Mouse (Mus musculus) liver, adult 2 months (tissue): ENCODE measurements around the gene Hoxd9. TPM values are rescaled to one million over a fixed set of nuclear protein-coding genes. Genes with fewer than 3 reads are reported as not detected.

Experiments
- DNase-seq: peaks from one replicate; pipeline ENCODE4 v3.0.0-alpha.2; 2011; ENCODE audit warnings: low read depth, low spot score; ENCODE audit errors: extremely low read depth
- H3K27ac ChIP-seq: fragments of 200-500 bp; replicated peaks from 2 replicates; pipeline ENCODE4 v1.5.1; 2012; ENCODE audit warnings: low read depth, mild to moderate bottlenecking, control low read depth, inconsistent platforms, low read length; ENCODE audit not compliant: insufficient read depth
- H3K27me3 ChIP-seq: fragments of 200-500 bp; 2 replicates; pipeline ENCODE4 v1.6.1; 2012; ENCODE audit warnings: mild to moderate bottlenecking, moderate library complexity, low read length, inconsistent platforms; ENCODE audit not compliant: control insufficient read depth, insufficient read depth
- H3K36me3 ChIP-seq: fragments of 200-500 bp; 2 replicates; pipeline ENCODE4 v1.6.1; 2012; ENCODE audit warnings: low read length, inconsistent platforms; ENCODE audit not compliant: control insufficient read depth, insufficient read depth
- H3K4me1 ChIP-seq: fragments of 200-500 bp; 2 replicates; pipeline ENCODE4 v1.6.1; 2011; ENCODE audit warnings: low read length; ENCODE audit not compliant: control insufficient read depth, insufficient read depth
- H3K4me3 ChIP-seq: fragments of 200-500 bp; 2 replicates; pipeline ENCODE4 v1.5.1; 2011; ENCODE audit warnings: low read depth, mild to moderate bottlenecking, control low read depth, low read length, moderate library complexity; ENCODE audit not compliant: insufficient read depth
- H3K79me2 ChIP-seq: fragments of 200-500 bp; 2 replicates; pipeline ENCODE4 v1.6.1; 2012; ENCODE audit warnings: inconsistent platforms, mild to moderate bottlenecking, low read length, moderate library complexity; ENCODE audit not compliant: control insufficient read depth, insufficient read depth
- H3K9ac ChIP-seq: fragments of 200-500 bp; 2 replicates; pipeline ENCODE4 v1.6.1; 2012; ENCODE audit warnings: low read depth, mild to moderate bottlenecking, control low read depth, inconsistent platforms, low read length
- CTCF ChIP-seq: fragments of 200-500 bp; IDR thresholded peaks from 2 replicates; pipeline ENCODE4 v1.5.1; 2011; ENCODE audit warnings: low read depth, low read length, control low read depth
- POLR2A ChIP-seq: fragments of 200-500 bp; IDR thresholded peaks from 2 replicates; pipeline ENCODE4 v1.6.1; 2011; ENCODE audit warnings: low read length, control low read depth; ENCODE audit not compliant: insufficient read depth; ENCODE audit errors: extremely low read depth
- WGBS: fragments of 180-500 bp; shearing (Covaris S2); methylation state at CpG from one replicate; pipeline ENCODE4 v1.1.7; 2018; 5-methylcytosine and 5-hydroxymethylcytosine counted together
- polyA plus RNA-seq: library from polyadenylated mRNA; depleted of rRNA; stranded (reverse); fragments of >200 nt; gene quantifications from 2 replicates; pipeline ENCODE4 v1.2.3, GENCODE M21; 2012
- total RNA-seq: library from RNA; depleted of rRNA; stranded (reverse); fragments of >200 nt; gene quantifications from 2 replicates; pipeline ENCODE4 v1.2.3, GENCODE M21; 2014

Hoxd9 gene
- total and polyA plus RNA-seq, 2 experiments = not detected

DNA sequence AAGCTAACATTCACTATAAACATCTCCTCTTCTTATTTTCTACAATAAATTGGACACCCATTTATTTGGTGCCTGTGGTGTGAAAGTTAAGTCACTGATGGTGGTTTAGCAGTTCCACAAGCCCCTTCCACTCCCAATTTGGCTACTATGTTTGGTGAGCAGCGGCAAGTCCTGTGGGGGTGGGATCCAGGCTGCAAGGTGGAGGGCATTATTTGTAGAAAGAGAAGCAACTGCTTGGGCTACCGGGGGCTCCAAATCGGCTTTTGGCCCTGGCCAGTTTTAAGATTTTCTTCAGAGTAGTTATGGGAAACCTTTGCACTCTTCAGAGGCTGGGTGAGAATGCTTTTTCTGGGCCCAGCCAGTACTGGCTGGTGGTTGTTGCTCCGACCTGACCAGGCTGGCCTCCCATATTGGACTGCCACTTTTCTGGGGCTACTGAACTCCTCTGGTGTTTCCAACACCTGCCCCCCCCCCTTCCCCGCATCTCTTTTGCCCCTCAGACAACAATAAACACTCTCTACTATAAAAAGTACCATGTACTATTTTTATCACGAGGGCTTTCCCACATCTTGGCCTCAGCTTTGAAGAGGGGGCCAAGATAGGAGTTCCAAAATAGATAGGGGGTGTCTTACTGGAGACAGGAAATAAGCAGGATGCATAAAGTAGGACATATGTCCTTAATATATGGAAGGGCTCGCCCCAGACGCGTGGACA, 34.4 kb downstream of the Hoxd9 start:
- Histone ChIP-seq H3K4me3 (no peak overlapping the region), H3K79me2 (no peaks in the 10 kb centered on the region), H3K27me3 (peaks cover 41% of the 10 kb centered on the region), H3K4me1 (peaks cover 2% of the 10 kb centered on the region; the same call in 1 of the 2 replicates), H3K9ac (no peak overlapping the region), H3K36me3 (no peaks in the 10 kb centered on the region), H3K27ac (no peak overlapping the region)
- no peak for TF ChIP-seq CTCF
- no peak for TF ChIP-seq POLR2A
- WGBS = 11% methylated on average over 9 of the region's 9 CpGs
- no peak for DNase-seq

DNA sequence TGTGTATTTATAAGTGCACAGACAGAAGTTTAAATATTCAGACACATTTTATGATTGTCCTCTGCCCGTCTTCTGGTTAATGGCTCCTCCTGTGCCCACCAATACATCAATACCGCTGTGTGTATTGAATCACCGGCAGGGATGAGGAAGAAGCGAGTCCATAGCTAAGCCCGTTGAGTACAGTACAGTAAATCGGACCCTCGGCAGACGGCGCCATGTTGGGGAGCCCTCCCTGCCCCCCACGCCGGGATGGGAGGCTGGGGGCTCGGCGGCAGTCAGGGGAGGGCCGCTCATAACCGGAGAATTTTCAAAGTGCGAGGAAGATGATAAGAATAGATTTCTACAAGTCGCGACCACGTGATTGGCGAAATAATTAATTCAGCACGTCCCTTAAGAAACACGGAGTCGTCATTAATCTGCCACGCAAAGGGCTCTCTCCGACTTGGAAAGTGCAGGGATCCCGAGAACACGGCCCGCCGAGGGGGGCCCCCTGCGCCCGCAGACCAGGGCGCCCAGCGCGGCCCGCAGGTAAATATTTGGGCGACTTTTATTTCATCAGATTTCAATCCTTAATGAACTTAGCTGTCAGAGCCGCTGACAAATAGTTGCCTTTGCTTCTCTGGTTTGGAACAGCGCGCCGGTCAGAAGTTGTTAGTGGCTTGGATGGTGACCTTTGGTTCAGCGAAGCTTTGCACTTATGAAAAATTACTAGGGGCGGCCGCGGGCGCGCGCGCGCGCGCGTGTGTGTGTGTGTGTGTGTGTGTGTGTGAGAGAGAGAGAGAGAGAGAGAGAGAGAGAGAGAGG, 35.2 kb downstream of the Hoxd9 start:
- Histone ChIP-seq H3K4me1 (peaks cover 2% of the 10 kb centered on the region; the same call in 1 of the 2 replicates), H3K4me3 (no peak overlapping the region), H3K79me2 (no peaks in the 10 kb centered on the region), H3K36me3 (no peaks in the 10 kb centered on the region), H3K27me3 (peaks cover 33% of the 10 kb centered on the region), H3K27ac (no peak overlapping the region), H3K9ac (no peak overlapping the region)
- TF ChIP-seq POLR2A (no peak), CTCF (no peak)
- WGBS = 2% methylated on average over 52 of the region's 52 CpGs
- DNase-seq = no peak

DNA sequence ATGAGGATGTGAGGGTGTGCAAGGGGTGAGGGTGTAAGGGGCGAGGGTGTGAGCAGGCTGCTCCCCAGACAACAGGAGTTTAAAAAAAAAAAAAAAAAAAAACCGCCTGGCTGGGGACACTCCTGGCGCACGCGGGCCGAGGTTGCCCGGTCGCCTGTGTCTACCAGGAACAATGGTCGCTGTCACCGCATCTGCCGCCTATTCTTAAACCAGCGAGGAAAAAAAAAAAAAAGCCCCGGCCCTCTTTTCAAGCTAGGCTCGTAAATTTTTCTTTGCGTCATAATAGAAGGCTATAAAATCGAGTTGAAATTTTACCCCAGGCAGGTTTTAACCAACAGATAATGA, 35.8 kb downstream of the Hoxd9 start:
- Histone ChIP-seq H3K27me3 (peaks cover 30% of the 10 kb centered on the region), H3K4me1 (peaks cover 2% of the 10 kb centered on the region; the same call in 1 of the 2 replicates), H3K36me3 (no peaks in the 10 kb centered on the region), H3K9ac (no peak overlapping the region), H3K79me2 (no peaks in the 10 kb centered on the region), H3K4me3 (no peak overlapping the region), H3K27ac (no peak overlapping the region)
- WGBS = 4% methylated on average over 16 of the region's 16 CpGs
- no peak for DNase-seq
- TF ChIP-seq POLR2A = no peak
- no peak for TF ChIP-seq CTCF

DNA sequence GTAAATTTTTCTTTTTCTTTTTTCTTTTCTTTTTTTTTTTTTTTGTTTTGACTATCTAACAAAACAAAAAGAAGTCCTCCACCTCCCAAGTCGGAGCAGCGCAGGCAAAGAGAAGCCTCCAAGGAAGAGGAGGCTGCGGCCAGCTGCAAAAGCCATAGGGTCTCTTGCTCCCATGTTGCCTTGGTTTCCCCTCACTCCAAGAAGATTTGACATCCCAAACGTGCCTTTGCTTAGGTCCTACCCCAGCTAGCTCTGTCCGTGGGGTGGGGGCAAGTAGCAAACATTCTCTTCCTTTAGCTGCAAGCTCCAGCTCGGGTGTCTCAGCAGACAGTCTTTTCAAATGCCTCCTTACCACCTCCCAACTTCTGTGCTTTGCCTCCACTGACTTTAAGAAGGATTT, 36.2 kb downstream of the Hoxd9 start:
- Histone ChIP-seq H3K9ac (no peak overlapping the region), H3K79me2 (no peaks in the 10 kb centered on the region), H3K27me3 (peaks cover 34% of the 10 kb centered on the region), H3K27ac (no peak overlapping the region), H3K36me3 (no peaks in the 10 kb centered on the region), H3K4me3 (no peak overlapping the region), H3K4me1 (peaks cover 2% of the 10 kb centered on the region; the same call in 1 of the 2 replicates)
- 2% methylated on average over 6 of the region's 6 CpGs for WGBS
- no peak for TF ChIP-seq POLR2A
- TF ChIP-seq CTCF = no peak
- no peak for DNase-seq

DNA sequence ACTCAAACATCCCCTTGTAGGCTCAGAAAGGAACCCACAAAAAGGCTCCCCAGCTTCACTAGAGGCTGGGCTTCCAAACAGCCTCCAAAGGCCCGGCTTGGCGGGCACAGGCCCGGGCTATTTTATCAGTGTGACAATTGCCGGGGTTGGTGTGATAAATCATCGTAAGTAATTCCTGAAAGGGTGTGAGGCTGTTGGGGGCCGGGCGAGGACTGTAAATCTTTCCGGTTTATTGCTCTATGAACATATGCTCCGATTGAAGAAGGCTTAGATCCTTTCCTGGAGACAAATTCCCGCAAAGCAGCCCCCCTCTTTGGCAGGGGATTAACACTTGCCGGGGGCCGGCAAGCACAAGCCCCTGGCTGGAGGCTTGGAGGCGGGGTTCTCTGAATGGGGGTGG, 36.9 kb downstream of the Hoxd9 start:
- H3K27me3 ChIP-seq = peaks cover 39% of the 10 kb centered on the region
- WGBS = 5% methylated on average over 13 of the region's 13 CpGs

More for the DNA sequence above, 36.9 kb downstream of the Hoxd9 start:
- Histone ChIP-seq H3K9ac (no peak overlapping the region), H3K4me3 (no peak overlapping the region), H3K4me1 (peaks cover 2% of the 10 kb centered on the region; the same call in 1 of the 2 replicates), H3K79me2 (no peaks in the 10 kb centered on the region), H3K27ac (no peak overlapping the region), H3K36me3 (no peaks in the 10 kb centered on the region)
- no peak for DNase-seq
- no peak for TF ChIP-seq POLR2A
- TF ChIP-seq CTCF = no peak
